Mouse (Mus musculus) small intestine, adult 2 months (tissue): ENCODE measurements at regions not wholly inside any gene's neighbourhood (a gene's known extent, or its start where the extent isn't known, plus 50 kb on each side); places are given as distances from the start of the nearest gene placed in this dataset.

ENCODE experiments used
- CTCF ChIP-seq: fragments of 200-500 bp; IDR thresholded peaks from 2 replicates; pipeline ENCODE4 v1.5.1; 2012; ENCODE audit warnings: low read depth, mild to moderate bottlenecking, control low read depth, inconsistent platforms, low read length, moderate library complexity, mixed read lengths; ENCODE audit not compliant: insufficient replicate concordance, insufficient read length; ENCODE audit errors: extremely low read depth
- POLR2A ChIP-seq: fragments of 200-500 bp; IDR thresholded peaks from 2 replicates; pipeline ENCODE4 v1.6.1; 2012; ENCODE audit warnings: low read depth, mild to moderate bottlenecking, control low read depth, inconsistent platforms, low read length, moderate library complexity

DNA sequence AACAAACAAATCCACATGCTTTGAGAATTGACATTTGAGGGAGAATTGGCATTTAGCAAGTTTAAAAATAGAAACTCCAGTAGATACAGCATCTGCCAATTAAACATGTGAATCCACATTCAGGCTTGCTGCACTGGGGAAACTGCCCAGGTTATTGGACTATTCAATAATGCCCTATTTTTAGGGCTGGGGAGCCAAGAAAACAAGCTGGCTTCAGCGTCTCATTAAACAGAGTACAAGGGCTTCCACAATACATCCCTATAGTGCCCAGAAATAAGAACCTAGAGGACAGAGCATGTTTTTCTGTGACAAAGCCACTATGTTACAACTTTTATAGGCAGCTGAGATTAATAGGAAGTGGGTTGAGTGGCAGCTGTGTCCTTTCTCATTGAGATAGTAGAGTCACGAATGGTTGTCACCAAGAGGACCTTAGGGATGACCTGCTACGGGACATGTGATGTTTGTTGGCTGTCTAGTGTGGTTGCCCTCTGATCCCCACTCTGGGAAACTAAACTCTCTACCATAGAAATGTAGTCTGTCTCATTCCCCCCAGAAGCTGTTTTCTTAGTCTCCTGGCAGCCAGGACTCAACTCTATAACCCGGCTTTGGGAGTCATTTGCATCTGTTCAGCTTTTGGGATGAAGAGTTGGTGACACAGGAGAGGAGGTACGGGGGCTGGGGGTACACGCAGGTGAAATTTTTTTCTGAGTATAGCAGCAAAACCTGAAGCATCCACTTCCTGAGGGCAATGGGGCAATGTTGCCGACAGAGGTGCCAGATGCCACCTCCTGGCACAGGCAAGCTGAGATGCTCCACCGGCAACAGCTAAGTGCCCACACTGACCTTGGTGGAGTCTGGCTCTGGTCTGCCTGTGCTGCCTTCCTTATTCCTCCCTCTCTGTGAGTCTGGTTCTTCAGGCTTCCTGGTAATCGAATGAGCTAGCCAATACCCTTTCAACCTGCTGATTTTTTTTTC, 53.0 kb upstream of the Usp24 start:
- no peak for TF ChIP-seq CTCF
- TF ChIP-seq POLR2A = no peak
